ENCODE assay signal across 17 mouse cellular contexts in genomic region chr6:61230058-61230718, GRCm38 (mm10). TPM values are rescaled to one million over a fixed set of nuclear protein-coding genes. Genes with fewer than 3 reads are reported as not detected.
DNase-seq lines count a peak whose midpoint lies in the region; ATAC-seq lines count a peak whose summit lies in the region.
"Had no signal": no experiment of that assay in that cellular context is flagged by ENCODE, and none has a peak within 500 bp of the region (broad histone marks: within the 10 kb centered on the region; RNA-seq: fewer than 3 reads in every experiment).

No protein-coding gene starts in this region.

- H3K4me3 ChIP-seq in forebrain, embryonic 11.5 days (ENCODE audit: low read depth, low read length) = no peak overlapping the region
- no peak overlapping the region for H3K4me3 ChIP-seq in forebrain, embryonic 10.5 days
- H3K4me3 ChIP-seq in midbrain, embryonic 15.5 days = no peak overlapping the region
- no peak overlapping the region for H3K4me3 ChIP-seq in midbrain, embryonic 11.5 days (ENCODE audit: low read depth, low read length)
- no peak overlapping the region for H3K4me3 ChIP-seq in forebrain, embryonic 14.5 days (ENCODE audit: low read depth, low read length)
- H3K4me3 ChIP-seq: embryonic facial prominence, embryonic 10.5 days; erythroblast, embryonic 14.5 days; gastrocnemius, adult 2 months; heart, embryonic 12.5 days; hindbrain, embryonic 10.5 days; hindbrain, embryonic 15.5 days had no signal

- no peaks in the 10 kb centered on the region for H3K36me3 ChIP-seq in forebrain, embryonic 11.5 days (ENCODE audit: control insufficient read depth, insufficient read depth, low read length)
- H3K36me3 ChIP-seq in forebrain, embryonic 10.5 days (replicated peaks) = no peaks in the 10 kb centered on the region
- no peaks in the 10 kb centered on the region for H3K36me3 ChIP-seq in midbrain, embryonic 15.5 days (replicated peaks)
- no peaks in the 10 kb centered on the region for H3K36me3 ChIP-seq in midbrain, embryonic 11.5 days (ENCODE audit: control insufficient read depth, insufficient read depth, low read length)
- H3K36me3 ChIP-seq in forebrain, embryonic 14.5 days (ENCODE audit: control insufficient read depth, insufficient read depth, low read length) = no peaks in the 10 kb centered on the region
- H3K36me3 ChIP-seq: embryonic facial prominence, embryonic 10.5 days; heart, embryonic 12.5 days; hindbrain, embryonic 10.5 days; hindbrain, embryonic 15.5 days had no signal

- peaks cover 4% of the 10 kb centered on the region; the same call in 1 of the 2 replicates for H3K4me1 ChIP-seq in forebrain, embryonic 11.5 days (replicated peaks; ENCODE audit: control insufficient read depth, insufficient read depth, low read length)
- peaks cover 27% of the 10 kb centered on the region for H3K4me1 ChIP-seq in forebrain, embryonic 10.5 days
- peaks cover 13% of the 10 kb centered on the region for H3K4me1 ChIP-seq in midbrain, embryonic 15.5 days
- peaks cover 10% of the 10 kb centered on the region for H3K4me1 ChIP-seq in midbrain, embryonic 11.5 days (ENCODE audit: control insufficient read depth, insufficient read depth, low read length)
- peaks cover 16% of the 10 kb centered on the region for H3K4me1 ChIP-seq in forebrain, embryonic 14.5 days (ENCODE audit: control insufficient read depth, insufficient read depth, low read length)

- no peaks in the 10 kb centered on the region for H3K27me3 ChIP-seq in forebrain, embryonic 11.5 days (ENCODE audit: control insufficient read depth, insufficient read depth, low read length)
- no peaks in the 10 kb centered on the region for H3K27me3 ChIP-seq in forebrain, embryonic 10.5 days (ENCODE audit: poor library complexity, severe bottlenecking)
- H3K27me3 ChIP-seq in midbrain, embryonic 15.5 days (replicated peaks) = no peaks in the 10 kb centered on the region
- no peaks in the 10 kb centered on the region for H3K27me3 ChIP-seq in midbrain, embryonic 11.5 days (ENCODE audit: control insufficient read depth, insufficient read depth, low read length)
- no peaks in the 10 kb centered on the region for H3K27me3 ChIP-seq in forebrain, embryonic 14.5 days (replicated peaks; ENCODE audit: control insufficient read depth, insufficient read depth, low read length)
- H3K27me3 ChIP-seq: heart, embryonic 12.5 days; hindbrain, embryonic 15.5 days had no signal

- H3K4me2 ChIP-seq in forebrain, embryonic 11.5 days (ENCODE audit: low read depth, low read length, severe bottlenecking) = no peak overlapping the region
- no peak overlapping the region for H3K4me2 ChIP-seq in midbrain, embryonic 15.5 days
- H3K4me2 ChIP-seq in midbrain, embryonic 11.5 days = no peak overlapping the region
- H3K4me2 ChIP-seq in forebrain, embryonic 14.5 days (ENCODE audit: low read length) = no peak overlapping the region
- H3K4me2 ChIP-seq: heart, embryonic 12.5 days; hindbrain, embryonic 15.5 days had no signal

- WGBS in forebrain, embryonic 11.5 days = 19% methylated on average over 5 of the region's 5 CpGs
- 35% methylated on average over 5 of the region's 5 CpGs for WGBS in forebrain, embryonic 10.5 days
- WGBS in midbrain, embryonic 15.5 days = 16% methylated on average over 5 of the region's 5 CpGs
- WGBS in midbrain, embryonic 11.5 days = 25% methylated on average over 5 of the region's 5 CpGs
- WGBS in forebrain, embryonic 14.5 days = 8% methylated on average over 5 of the region's 5 CpGs

- 0 out of 2 replicates have a peak, but pooled peaks have one; percentile 47 for ATAC-seq in forebrain, embryonic 11.5 days (replicated peaks; ENCODE audit: low FRiP score)
- ATAC-seq in midbrain, embryonic 15.5 days (replicated peaks) = no peak
- no peak for ATAC-seq in midbrain, embryonic 11.5 days (ENCODE audit: low FRiP score)
- peak; percentile 62 for ATAC-seq in forebrain, embryonic 14.5 days

- no peaks in the 10 kb centered on the region for H3K9me3 ChIP-seq in forebrain, embryonic 11.5 days (ENCODE audit: control insufficient read depth, low read length)
- H3K9me3 ChIP-seq in forebrain, embryonic 10.5 days = no peaks in the 10 kb centered on the region
- H3K9me3 ChIP-seq in midbrain, embryonic 15.5 days = no peaks in the 10 kb centered on the region
- H3K9me3 ChIP-seq in midbrain, embryonic 11.5 days (ENCODE audit: control insufficient read depth, low read length) = no peaks in the 10 kb centered on the region
- H3K9me3 ChIP-seq in forebrain, embryonic 14.5 days (replicated peaks; ENCODE audit: control insufficient read depth, low read length) = no peaks in the 10 kb centered on the region
- H3K9me3 ChIP-seq: embryonic facial prominence, embryonic 10.5 days; heart, embryonic 12.5 days; hindbrain, embryonic 10.5 days; hindbrain, embryonic 15.5 days had no signal

- no peak for DNase-seq in forebrain, embryonic 11.5 days (ENCODE audit: low spot score)
- no peak for DNase-seq in forebrain, embryonic 10.5 days (ENCODE audit: extremely low spot score, low spot score)
- DNase-seq in midbrain, embryonic 11.5 days (ENCODE audit: low spot score, missing footprints) = no peak
- peak; percentile 71 for DNase-seq in forebrain, embryonic 14.5 days (ENCODE audit: low spot score)
- DNase-seq in spleen, adult 12 weeks (ENCODE audit: low spot score) = no peak
- DNase-seq in right cerebral cortex, adult 2 months (ENCODE audit: low spot score in 2 of 2) = no peak
- DNase-seq: adrenal gland, postnatal 10 days; cerebellum, adult 18-20 months; cerebellum, adult 9-11 months; gastrocnemius, adult 2 months; gastrocnemius, postnatal 25 days had no signal

- no peak overlapping the region for H3K27ac ChIP-seq in forebrain, embryonic 11.5 days (ENCODE audit: low read depth, low read length)
- H3K27ac ChIP-seq in forebrain, embryonic 10.5 days = no peak overlapping the region
- 0 out of 2 replicates have a peak overlapping the region, but pooled peaks have one; percentile 8 for H3K27ac ChIP-seq in midbrain, embryonic 15.5 days
- no peak overlapping the region; the same call in 1 of the 2 replicates for H3K27ac ChIP-seq in midbrain, embryonic 11.5 days (ENCODE audit: low read depth, low read length)
- H3K27ac ChIP-seq in forebrain, embryonic 14.5 days (ENCODE audit: low read depth, low read length) = no peak overlapping the region
- H3K27ac ChIP-seq: embryonic facial prominence, embryonic 10.5 days; gastrocnemius, adult 2 months; hindbrain, embryonic 10.5 days; hindbrain, embryonic 15.5 days had no signal

- H3K9ac ChIP-seq in forebrain, embryonic 11.5 days (ENCODE audit: low read length) = no peak overlapping the region
- H3K9ac ChIP-seq in midbrain, embryonic 15.5 days = no peak overlapping the region
- no peak overlapping the region for H3K9ac ChIP-seq in midbrain, embryonic 11.5 days (ENCODE audit: low read length)
- no peak overlapping the region for H3K9ac ChIP-seq in forebrain, embryonic 14.5 days (ENCODE audit: low read length)
- H3K9ac ChIP-seq: heart, embryonic 12.5 days; hindbrain, embryonic 15.5 days had no signal

RNA-seq across cellular contexts. Expression of gene Ccser1, which starts 50.1 kb away (rescaled TPM):
- 13.9 and 15.3 TPM in 2 replicates for polyA plus RNA-seq in forebrain, embryonic 11.5 days (2014; fragmentation: Nextera tagmentation; extraction: Ambion mirVana)
- polyA plus RNA-seq in forebrain, embryonic 10.5 days (2016; fragmentation: Nextera tagmentation; extraction: Ambion mirVana) = 3.7 and 4.5 TPM in 2 replicates
- polyA plus RNA-seq in midbrain, embryonic 15.5 days (2015; fragmentation: Nextera tagmentation; extraction: Ambion mirVana) = 23.9 and 25.1 TPM in 2 replicates
- 5.7 and 6.1 TPM in 2 replicates for polyA plus RNA-seq in midbrain, embryonic 11.5 days (2014; fragmentation: Nextera tagmentation; extraction: Ambion mirVana)
- 16.9 and 18.3 TPM in 2 replicates for polyA plus RNA-seq in forebrain, embryonic 14.5 days (2014; fragmentation: Nextera tagmentation; extraction: Ambion mirVana)
- polyA plus RNA-seq: erythroblast, embryonic 14.5 days had no signal

Comparison
In these comparisons a context has a peak if more than half of its experiments do, and no peak if none do; other contexts are left out.
1. ATAC-seq: peak in forebrain, embryonic 11.5 days (single experiment) and forebrain, embryonic 14.5 days (single experiment); none in midbrain, embryonic 15.5 days (single experiment) and midbrain, embryonic 11.5 days (single experiment).